Mouse (Mus musculus): ENCODE measurements around the gene Rap1gds1.

Gene Rap1gds1

DNA sequence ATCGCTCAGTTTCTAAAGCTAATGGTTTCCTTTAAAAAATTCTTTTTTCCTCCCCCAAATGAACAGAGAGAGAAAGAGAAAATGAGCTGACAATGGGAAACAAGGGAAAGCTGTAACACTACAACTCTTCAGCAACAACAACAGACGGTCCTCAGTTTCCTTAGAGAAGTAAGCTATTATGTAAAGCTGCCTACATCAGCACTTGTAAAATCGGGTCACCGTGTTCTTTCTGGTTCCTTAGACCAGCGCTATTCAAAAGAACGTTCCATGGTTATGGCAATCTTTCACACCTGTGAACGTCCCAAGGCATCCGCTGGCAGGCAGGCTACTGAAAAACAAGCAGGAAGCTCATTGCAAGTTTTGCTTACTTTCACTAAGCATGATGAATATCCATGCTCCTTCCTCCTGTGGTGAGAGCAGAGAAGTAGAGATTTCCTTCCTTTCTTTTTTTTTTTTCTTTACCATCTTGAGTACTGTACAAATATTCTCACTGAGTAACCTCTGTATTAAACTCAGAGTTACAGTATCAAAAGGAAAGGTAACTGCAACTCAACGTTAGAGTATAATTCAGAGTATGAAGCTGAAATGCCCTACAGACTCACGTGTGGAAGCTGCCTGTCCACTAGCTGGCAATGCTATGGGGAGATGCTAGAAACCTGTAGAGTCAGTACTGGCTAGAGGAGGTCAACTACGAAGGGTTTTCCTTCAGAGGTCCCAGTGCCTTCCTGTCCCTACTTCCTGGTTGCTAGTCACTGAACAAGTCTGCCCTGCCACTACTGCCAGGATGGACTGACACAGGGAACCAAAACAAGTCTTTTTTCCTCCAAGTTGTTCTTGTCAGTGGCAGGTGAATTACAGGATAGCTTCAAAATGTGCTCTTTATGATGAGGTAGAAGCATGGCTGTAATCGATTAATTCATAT, 26.0 kb downstream of the Rap1gds1 start:
- no peak for DNase-seq

DNA sequence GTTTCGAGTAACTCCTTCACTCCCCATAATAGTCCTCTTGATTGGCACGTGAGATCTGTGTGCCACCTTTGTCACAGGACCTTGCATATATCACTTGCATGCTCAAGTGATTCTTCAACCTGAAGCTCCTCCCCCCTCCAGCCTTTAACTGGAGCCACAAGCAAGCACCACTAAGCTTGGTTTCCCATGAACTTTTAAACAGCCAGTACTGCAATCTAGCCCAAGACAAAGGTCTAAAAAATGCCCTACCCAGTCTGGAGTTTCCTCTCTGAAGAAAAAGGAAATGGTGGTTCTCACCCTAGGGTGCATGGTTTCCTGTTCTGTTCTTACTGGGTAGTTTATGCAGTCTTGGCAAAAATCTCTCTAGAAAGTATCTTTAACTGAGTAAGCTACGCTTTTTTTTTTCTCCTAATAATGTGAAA, 32.6 kb downstream of the Rap1gds1 start:
- no peak for DNase-seq

DNA sequence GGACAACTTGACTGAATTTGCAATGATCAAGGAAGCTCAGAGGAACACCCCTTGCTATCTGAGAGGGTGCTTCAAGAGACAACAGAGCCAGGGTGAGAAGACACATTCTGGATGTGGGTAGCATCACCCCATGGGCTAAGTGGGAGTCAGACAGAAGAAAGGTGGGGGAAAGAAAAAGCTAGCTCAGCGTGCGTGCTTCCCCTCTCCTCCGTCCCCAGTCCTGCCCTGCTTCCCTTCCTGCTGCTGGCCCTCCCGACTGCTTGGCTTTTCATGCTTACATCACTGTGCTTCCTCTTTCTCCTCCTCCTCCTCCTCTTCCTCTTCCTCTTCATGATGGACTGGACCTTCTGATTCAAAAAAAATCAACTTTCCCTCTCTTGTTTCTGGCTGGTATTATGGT, 33.1 kb downstream of the Rap1gds1 start:
- DNase-seq = no peak

DNA sequence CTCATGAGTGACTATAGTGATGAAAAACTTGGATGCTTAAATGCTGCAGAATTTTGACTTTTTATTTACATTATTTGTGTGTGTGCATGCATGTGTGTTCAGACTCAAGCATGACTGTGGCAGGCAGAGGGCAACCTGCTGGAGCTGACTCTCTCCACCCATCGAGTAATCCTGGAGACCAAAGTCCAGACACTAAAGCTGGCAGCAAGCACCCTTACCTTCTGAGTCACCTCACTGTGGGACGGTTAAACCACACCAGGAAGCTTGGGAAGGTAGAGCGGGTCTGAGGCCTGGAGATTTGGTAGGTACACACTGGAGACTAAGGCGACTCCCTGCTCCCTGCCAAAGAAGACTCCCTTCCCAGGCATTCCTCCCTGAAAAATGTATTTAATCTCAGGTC, 38.0 kb downstream of the Rap1gds1 start:
- peak in 1 of 2 experiments; percentile 8 for DNase-seq

DNA sequence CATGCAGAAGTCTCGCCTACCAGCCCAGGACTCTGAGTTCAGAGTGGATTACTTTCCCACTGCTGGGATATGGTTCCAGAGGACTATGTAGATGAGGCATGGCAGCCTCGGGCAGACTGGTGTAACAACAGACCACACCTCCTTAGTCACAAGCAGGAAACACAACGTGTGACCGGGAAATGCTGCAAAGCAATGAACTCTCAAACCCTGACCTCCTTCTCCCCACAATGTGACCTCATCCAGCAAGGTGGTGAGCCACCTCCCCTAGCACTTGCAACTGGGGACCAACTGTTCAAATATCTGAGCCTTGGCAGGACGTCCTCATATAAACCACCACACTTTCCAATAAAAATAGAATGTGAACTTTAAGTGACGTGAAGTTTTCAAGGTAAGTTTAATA, 41.8 kb downstream of the Rap1gds1 start:
- no peak for DNase-seq

DNA sequence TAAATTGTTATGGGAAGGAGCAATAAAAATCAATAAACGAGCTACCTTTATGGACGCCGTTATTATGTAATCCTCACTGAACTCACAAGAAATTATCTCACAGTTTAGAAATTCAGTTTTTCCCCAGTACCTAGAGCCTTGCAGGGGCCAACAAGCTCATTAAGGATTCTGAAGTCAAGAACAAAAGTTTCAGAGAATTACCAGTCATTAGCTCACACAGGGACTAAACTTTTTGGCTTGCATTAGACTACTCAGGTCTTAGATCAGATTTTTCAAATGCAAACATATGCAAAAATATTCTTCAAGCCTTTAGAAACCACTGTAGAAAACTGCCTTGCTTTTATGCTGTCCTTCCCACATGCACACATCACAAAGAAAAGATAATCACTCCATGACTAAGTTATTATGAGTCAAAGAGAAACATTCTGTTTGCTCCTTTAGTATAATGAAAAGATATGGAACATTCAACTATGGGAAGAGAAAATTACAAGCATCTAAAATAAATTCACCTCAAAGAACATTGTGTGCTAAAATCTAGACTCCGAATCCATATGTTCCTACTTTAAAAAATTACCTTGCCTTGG, 44.3 kb downstream of the Rap1gds1 start:
- DNase-seq = no peak

DNA sequence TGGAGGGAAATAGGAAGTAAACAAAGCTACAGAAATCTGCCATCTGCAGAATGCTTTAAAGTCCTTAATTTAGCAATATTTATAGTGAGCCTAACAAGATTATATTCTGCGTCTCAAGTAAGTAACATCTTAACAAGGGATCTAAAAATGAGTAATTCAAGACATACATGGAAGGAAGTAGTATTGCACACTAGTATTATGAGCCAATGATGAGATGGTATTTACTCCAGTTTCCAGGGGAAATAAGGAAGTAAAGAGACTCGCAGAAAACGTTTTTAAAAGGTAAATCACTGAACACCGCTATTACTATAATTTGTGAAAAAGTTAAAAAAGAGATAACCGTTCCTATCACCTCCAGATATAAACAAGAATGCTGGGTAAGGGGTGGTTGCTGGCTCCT, 49.9 kb downstream of the Rap1gds1 start:
- no peak for DNase-seq

DNA sequence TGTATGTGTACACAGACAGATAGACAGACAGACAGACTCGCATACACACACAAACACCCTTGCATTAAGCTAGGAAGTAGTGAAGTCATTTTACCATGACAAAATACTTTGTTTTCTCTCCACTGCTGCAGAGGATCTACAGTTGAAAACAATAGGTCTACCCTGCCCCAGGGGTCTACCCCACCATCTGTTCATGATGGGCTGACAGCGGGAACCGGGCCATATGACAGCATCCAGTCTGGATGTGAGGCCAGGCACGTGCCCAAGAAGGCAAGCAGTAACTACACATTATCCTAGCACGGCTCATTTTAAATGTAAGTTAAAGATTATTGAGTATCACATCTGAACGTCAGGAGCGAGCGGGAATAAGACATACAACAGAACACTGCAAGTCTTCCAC, 51.4 kb downstream of the Rap1gds1 start:
- no peak for DNase-seq

DNA sequence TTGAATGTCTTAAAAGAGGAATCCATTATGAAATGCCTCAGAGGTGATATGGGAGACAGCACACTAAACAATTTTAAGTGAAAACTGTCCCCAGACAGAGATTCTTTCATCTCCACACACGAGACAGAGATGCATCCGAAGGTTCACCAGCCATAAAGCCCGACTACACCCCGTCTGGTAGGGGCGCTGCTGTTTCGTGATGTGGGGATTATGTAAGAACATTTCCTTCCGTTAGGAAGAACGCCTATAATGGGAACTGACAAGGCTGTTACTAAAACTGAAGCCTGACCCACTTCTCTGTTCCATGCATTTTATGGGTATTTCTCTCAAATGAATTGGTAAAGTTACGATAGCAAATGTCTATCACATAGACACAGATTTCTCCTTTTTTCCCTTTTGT, 62.6 kb downstream of the Rap1gds1 start:
- DNase-seq = no peak

DNA sequence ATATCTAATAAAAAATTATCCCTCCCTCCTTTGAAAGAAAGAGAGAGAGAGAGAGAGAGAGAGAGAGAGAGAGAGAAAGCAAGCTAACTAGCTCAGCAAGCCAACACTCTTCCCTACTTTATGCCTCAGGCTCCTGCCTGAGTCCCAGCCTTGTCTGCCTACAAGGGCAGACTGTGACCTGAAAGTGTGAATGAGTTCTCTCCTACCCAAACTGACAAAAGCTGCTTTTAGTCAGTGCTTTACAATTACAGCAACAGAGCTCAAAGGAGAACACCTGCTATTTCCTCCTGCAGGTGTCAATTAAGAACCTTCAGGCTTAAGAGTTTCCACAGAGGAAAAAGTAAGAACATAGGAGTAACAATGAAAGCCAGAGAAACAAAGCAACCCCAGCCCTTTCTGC, 69.3 kb downstream of the Rap1gds1 start:
- no peak for DNase-seq

DNA sequence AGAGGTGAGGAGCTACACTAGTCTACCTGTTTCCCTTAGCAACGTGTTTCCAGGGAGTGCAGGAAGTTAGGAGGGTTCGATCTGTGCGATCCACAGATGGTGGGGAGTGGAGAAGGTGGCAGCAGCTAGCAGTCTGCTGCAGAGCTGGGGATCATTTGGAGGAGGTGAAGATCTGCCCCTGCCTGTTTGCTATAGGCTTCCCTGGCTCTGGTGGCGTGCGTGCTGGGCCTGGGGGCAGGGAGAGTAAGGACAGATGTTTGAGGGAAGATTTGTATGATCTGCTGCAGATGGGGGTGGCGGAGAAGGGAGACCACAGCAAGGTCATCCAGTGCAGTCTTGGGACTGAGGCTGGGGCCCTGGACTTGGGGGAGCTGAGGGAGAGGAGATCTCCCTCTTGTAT, 72.2 kb downstream of the Rap1gds1 start:
- no peak for DNase-seq

DNA sequence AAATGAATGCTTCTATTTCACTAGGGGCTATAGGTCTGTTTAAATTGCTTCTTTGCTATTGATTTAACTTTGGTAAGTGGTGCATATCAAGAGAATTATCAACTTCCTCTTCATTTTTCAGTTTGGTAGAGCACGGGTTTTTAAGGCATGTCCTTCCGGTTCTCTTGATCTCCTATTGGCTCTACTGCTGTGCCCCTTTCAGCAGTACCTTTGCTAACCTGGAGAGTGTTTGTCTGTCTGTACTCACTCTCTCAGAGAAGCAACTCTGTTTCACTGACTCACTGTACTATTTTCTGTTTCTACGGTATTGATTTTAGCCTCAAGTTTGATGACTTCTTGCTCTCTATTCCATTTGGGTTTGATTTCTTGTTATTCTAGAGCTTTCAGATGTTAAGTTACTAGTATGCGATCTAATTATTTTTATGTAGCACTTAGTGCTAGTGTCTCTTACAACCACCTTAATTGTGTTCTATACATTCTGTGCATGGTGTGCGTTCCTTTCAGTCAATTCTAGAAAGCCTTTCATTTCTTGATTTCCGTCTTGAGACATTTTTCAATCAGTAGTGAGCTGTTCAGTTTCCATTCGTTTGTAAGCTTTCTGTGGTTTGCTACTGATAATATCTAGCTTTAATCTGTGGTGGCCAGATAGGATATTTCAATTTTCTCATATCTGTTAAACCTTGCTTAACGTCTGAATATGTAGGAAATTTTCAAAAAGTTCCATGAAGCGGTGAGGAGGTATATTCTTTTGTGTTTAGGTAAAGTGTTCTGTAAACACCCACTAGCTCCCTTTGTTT, 74.7 kb downstream of the Rap1gds1 start:
- DNase-seq = no peak

DNA sequence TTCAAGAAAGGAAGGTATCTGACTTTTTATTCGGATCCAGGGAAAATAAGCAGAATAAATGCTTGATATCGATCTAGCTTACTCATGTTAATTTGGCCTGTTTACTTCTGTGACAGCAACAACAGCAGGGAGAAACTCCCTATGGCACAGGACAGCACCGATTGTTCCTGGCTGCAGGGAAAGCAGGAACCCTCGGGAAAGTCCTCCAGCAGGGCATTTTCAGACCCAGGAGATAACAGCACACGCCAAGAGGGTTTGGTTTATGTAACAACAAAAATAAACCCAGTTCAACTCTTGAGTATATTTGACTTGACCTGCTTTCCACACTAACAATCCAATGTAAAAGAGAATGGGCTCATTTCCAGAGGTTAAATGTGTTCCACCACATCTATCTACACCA, 81.5 kb downstream of the Rap1gds1 start:
- no peak for DNase-seq

DNA sequence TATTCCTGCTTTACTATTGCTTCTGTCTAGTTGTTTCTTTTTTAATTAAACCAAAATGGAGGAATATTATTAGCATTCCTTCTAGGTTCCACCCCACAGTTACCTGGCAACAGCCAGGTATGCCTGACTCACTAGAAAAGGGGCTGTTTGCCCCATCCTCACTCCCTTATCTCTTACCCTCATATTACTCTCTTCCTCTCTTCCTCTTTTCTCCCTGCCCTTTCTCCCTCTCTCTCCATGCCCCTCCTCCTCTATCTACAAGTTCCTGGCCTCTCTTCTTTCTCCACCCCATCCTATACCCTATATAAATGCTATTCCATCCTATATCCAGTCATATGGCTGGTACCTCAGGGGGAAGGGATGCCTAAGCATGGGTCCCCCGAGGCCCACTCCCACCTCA, 83.6 kb downstream of the Rap1gds1 start:
- DNase-seq = no peak

DNA sequence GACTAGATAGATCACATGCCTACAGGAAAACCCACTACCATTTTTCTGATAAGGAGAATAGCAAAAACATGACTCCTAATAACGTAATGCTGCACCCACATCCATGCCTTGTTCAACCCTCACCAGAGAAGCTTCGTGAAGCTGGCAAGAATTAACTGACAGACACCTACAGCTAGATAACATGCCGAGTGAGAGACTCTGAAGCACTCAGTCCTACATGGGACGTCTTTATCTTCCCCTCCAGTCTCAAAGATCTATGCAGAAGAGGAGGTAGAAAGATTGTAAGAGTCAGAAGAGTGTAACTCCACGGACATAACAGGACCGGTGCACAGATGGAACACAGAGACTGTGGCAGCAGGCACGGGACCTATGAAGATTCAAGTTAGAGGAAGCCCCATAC, 85.9 kb downstream of the Rap1gds1 start:
- DNase-seq = no peak

DNA sequence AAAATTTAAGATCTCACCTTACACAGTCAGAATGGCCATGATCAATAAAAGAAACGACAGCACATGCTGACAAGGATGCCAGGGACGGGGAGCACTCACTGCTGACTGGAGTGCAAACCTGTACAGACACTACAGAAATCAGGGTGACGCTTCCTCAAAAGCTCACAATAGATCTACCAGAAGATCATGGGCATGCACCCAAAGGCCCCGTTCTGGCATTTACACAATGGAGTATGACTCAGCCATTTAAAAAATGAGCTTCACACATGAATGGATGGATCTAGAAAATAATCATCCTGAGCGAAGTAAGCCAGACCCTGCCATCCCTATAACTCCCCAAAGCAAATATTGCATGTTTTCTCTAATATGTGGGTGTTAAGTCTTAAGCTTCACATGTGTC, 87.0 kb downstream of the Rap1gds1 start:
- DNase-seq = no peak

DNA sequence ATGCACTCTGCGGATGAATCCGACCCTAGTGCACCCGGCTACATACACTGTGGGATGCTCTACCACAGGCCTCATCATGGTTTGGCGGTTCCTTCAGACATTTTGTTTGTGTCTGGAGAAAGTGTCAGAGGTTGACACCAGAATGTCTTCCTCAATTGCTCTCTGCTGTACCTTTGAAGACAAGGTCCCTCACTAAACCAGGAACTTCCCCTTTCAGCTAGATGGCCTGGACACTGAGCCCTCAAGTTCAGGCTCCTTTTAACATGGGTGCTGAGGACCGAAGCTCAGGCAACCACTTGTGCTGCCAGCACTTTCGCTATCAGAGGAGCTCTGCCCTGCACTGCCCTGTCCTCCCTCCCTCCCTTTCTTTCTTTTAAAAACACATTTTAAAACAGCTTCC, 92.8 kb downstream of the Rap1gds1 start:
- DNase-seq = no peak

DNA sequence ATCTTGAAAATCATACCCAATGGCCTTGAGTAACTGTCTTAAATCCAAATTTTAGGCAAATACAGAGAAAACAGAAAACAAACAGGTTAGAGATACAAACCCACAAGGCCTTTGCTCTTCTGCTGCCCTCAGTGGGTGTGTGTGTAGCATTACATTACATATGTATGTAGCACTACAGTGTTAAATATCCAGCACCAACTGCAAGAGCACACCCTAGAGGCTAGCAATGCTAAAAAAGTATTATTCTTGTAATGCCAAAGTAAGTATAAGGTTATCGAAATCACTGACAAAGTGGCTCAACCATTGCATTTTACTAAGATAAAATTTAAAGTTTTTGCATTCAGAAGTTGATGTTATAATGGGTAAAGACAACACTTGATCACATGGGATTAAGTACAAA, 97.6 kb downstream of the Rap1gds1 start:
- no peak for DNase-seq

DNA sequence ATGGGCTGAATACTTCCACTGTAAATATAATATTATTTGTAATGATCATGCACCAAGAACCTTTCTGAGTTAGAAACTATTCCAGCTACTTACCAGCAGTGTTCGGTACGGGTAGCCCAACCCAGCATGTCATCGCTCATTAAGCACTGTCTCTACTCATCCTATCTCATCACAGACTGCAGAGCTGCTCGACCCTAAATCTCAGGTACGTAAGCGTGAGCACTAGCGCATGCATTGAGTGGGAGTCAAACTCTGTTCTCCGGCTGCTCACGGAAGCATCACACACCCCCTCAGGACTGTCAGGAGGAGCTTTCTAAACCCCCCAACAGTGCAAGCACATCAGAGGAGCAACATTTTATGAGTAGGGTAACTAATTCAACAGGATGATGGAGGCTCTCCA, 107.4 kb downstream of the Rap1gds1 start:
- no peak for DNase-seq

DNA sequence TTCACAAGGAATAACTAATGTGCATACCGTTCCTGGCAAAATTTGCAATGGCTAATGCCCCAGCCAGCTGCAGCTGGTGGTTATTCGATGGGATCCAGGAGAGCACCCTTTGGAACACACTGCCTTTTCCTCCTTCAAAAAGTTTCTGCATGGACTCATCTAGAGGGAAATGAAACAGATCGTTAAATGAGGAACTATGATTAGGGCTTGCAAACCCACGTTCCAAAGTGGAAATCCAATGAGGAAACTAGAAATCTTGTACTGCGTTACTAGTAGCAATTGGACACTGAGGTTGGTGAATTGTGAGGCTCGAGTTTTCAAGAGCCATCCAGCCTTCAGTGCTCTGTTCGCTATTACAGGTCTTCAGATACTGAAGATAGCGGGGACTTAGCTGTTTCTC, 116.5 kb downstream of the Rap1gds1 start:
- no peak for DNase-seq

DNA sequence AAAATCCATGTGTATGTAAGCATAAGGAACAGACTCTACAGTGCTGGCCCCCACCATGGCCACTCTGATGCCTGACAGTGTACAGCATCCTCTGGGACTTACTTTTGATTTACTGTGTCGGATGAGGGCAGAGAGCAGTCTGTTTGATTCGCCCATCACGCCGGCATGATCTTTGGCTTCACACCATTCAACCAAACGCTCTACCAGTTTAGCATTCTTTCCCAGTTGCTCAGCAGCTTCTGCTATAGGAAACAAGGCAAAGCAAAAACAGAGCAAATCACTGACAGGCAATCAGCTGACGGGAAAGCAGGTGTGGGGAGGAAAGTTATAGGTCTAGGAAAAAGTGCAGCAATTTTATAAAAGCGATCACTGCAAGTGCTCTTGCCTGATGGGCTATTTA, 119.8 kb downstream of the Rap1gds1 start:
- DNase-seq = no peak

DNA sequence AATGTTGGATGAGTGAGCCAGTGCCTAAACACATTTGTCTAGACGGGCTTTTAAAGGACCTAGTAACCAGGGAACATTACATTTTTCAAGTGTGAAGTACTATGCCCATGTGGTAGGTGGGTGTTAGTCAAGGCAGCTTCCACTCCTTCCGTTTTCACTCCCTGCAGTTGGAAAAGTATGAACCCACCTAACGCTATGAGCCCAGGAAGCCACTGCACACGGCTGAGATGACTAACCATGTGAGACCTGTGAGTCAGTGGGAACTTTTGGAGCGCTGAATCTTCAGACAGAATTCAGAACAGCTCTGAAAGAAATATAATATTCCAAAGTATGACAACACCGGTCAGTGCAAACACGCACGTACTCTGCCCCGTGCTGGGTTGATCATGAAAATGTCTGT, 125.9 kb downstream of the Rap1gds1 start:
- no peak for DNase-seq

DNA sequence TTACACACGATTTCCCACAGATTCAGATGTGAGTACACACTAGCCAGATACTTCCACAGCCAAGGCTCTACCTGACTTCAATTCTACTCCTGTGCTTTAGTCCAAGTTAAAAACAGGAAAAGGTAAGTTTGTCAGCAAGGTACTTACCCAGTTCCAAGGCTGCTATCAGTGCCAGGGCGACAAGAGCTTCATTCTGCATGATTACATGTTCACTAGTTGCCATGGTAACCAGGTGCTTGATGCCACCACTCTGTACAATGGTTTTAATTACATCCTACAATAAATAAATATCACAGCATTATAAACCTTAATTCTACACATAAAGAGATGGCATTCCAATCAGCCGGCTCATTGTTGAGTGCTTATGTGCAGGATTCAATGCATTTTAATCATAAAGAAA, 129.5 kb downstream of the Rap1gds1 start:
- DNase-seq = no peak

DNA sequence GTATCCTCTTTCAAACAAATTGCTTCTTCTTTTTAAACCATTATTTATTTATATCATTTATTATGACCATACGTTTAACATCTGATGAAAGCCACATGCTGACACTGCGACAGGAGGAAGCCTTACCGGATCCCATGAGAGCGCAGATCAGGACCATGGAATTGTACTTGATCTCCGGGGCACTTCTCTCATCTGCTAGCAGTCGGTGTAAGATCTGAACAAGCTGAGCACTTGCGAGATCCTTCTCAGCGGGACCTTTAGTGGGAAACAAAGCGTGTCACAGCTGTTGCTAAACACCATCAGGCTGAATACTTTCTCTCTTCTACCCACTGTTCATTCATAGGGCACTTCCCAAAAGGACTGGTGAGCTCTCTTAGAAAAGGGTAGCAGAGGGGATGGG, 133.4 kb downstream of the Rap1gds1 start:
- no peak for DNase-seq
